Mouse (Mus musculus): ENCODE results near the gene Ap2b1.

GRCm38 (mm10) chr11:83421305-83421704 is 122.5 kb downstream of the Ap2b1 start:
- TF ChIP-seq CTCF (IDR thresholded peaks at IDR 0.05; ENCODE audit: borderline replicate concordance, control insufficient read depth, extremely low read depth, insufficient read depth, low read length, poor library complexity), result no peak
- no peak for TF ChIP-seq POLR2A (IDR thresholded peaks at IDR 0.05; ENCODE audit: control insufficient read depth, extremely low read depth, insufficient read depth, low read length, poor library complexity)

Data from thymus, adult 2 months (tissue).